Mouse (Mus musculus): ENCODE data around the gene Znrf4. TPM values are rescaled to one million over a fixed set of nuclear protein-coding genes. Genes with fewer than 3 reads are reported as not detected.
A peak's percentile ranks its signal among the peaks of the same experiment; 100 is the strongest.

Znrf4 gene
- total and polyA plus RNA-seq, 2 experiments from 2014 or later: not detected

- Histone ChIP-seq H3K4me2 (ENCODE audit: low read depth, low read length) (peak overlapping the region; percentile 98), H3K9me3 (ENCODE audit: low read length) (no peaks in the 10 kb centered on the region), H3K4me3 (ENCODE audit: low read length) (peak overlapping the region; percentile 95), H3K27me3 (ENCODE audit: insufficient read depth, low read length) (no peaks in the 10 kb centered on the region), H3K27ac (peak overlapping the region; percentile 98; the same call in 1 of the 2 replicates), H3K36me3 (ENCODE audit: insufficient read depth, low read length) (no peaks in the 10 kb centered on the region), H3K4me1 (ENCODE audit: insufficient read depth, low read length) (peaks cover 32% of the 10 kb centered on the region), H3K9ac (replicated peaks; ENCODE audit: low read length) (peak overlapping the region; percentile 99)
- DNase-seq (ENCODE audit: low spot score) (no peak), ATAC-seq (no peak)
- 6% methylated on average over 11 of the region's 11 CpGs for WGBS
- TF ChIP-seq CTCF (IDR thresholded peaks at IDR 0.05; ENCODE audit: low read depth): no peak
Measured at GRCm38 (mm10) chr17:56473611-56473905, 38.7 kb downstream of the Znrf4 start.

- Histone ChIP-seq H3K9ac (replicated peaks; ENCODE audit: low read length) (peak overlapping the region; percentile 99), H3K4me1 (ENCODE audit: insufficient read depth, low read length) (peaks cover 34% of the 10 kb centered on the region), H3K4me2 (ENCODE audit: low read depth, low read length) (peak overlapping the region; percentile 98), H3K27me3 (ENCODE audit: insufficient read depth, low read length) (no peaks in the 10 kb centered on the region), H3K4me3 (ENCODE audit: low read length) (peak overlapping the region; percentile 95), H3K9me3 (ENCODE audit: low read length) (no peaks in the 10 kb centered on the region), H3K36me3 (ENCODE audit: insufficient read depth, low read length) (no peaks in the 10 kb centered on the region), H3K27ac (peak overlapping the region; percentile 98; the same call in 1 of the 2 replicates)
- ATAC-seq (peak; percentile 18; the same call in 1 of the 2 replicates), DNase-seq (ENCODE audit: low spot score) (peak; percentile 77)
- peak; percentile 72 for TF ChIP-seq CTCF (IDR thresholded peaks at IDR 0.05; ENCODE audit: low read depth)
- WGBS: 2% methylated on average over 50 of the region's 50 CpGs
Measured at GRCm38 (mm10) chr17:56472733-56473610, 39.3 kb downstream of the Znrf4 start.

GRCm38 (mm10) chr17:56472121-56472520, 40.1 kb downstream of the Znrf4 start:
- Histone ChIP-seq H3K4me1 (ENCODE audit: insufficient read depth, low read length) (peaks cover 41% of the 10 kb centered on the region), H3K4me3 (ENCODE audit: low read length) (peak overlapping the region; percentile 95), H3K27ac (no peak overlapping the region), H3K36me3 (ENCODE audit: insufficient read depth, low read length) (no peaks in the 10 kb centered on the region), H3K9ac (replicated peaks; ENCODE audit: low read length) (peak overlapping the region; percentile 99; the same call in 1 of the 2 replicates), H3K27me3 (ENCODE audit: insufficient read depth, low read length) (no peaks in the 10 kb centered on the region), H3K9me3 (ENCODE audit: low read length) (no peaks in the 10 kb centered on the region), H3K4me2 (ENCODE audit: low read depth, low read length) (peak overlapping the region; percentile 98)
- ATAC-seq: no peak
- no peak for TF ChIP-seq CTCF (IDR thresholded peaks at IDR 0.05; ENCODE audit: low read depth)
- WGBS: 14% methylated on average over 16 of the region's 16 CpGs
- no peak for DNase-seq (ENCODE audit: low spot score)

DNA sequence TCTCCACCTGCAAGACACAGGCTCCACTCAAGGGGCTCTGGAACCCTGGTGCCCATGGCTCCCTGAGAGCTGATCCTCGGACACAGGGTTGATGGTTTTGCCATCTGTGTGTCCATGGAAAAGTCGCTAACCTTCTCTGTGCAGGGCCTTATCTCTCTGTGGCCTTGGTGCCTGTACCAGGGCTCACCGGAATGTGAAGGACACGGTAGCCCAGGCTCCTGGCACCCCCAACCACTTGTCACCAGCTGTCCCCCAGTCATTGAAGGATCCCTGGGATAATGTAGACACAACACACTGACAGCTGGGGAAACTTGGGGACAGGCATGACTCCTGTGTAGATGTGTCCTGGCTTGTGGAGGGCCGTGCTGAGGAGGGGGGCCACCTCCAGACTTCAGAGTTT, 41.1 kb downstream of the Znrf4 start:
- no peak for TF ChIP-seq CTCF (IDR thresholded peaks at IDR 0.05; ENCODE audit: low read depth)
- Histone ChIP-seq H3K36me3 (ENCODE audit: insufficient read depth, low read length) (no peaks in the 10 kb centered on the region), H3K4me1 (ENCODE audit: insufficient read depth, low read length) (peaks cover 44% of the 10 kb centered on the region), H3K27me3 (ENCODE audit: insufficient read depth, low read length) (no peaks in the 10 kb centered on the region), H3K4me2 (ENCODE audit: low read depth, low read length) (no peak overlapping the region), H3K4me3 (ENCODE audit: low read length) (no peak overlapping the region), H3K9ac (replicated peaks; ENCODE audit: low read length) (no peak overlapping the region), H3K27ac (no peak overlapping the region), H3K9me3 (ENCODE audit: low read length) (no peaks in the 10 kb centered on the region)
- 49% methylated on average over 5 of the region's 5 CpGs for WGBS
- ATAC-seq: no peak
- DNase-seq (ENCODE audit: low spot score): no peak

- H3K4me2 ChIP-seq (ENCODE audit: low read depth, low read length): peak overlapping the region; percentile 54
- no peaks in the 10 kb centered on the region for H3K9me3 ChIP-seq (ENCODE audit: low read length)
- H3K36me3 ChIP-seq (ENCODE audit: insufficient read depth, low read length): no peaks in the 10 kb centered on the region
- 17% methylated on average over 10 of the region's 10 CpGs for WGBS
- no peaks in the 10 kb centered on the region for H3K27me3 ChIP-seq (ENCODE audit: insufficient read depth, low read length)
- H3K4me3 ChIP-seq (ENCODE audit: low read length): no peak overlapping the region; the same call in 1 of the 2 replicates
- H3K9ac ChIP-seq (replicated peaks; ENCODE audit: low read length): no peak overlapping the region
- H3K27ac ChIP-seq: no peak overlapping the region
- ATAC-seq (no peak), DNase-seq (ENCODE audit: low spot score) (no peak)
- no peak for TF ChIP-seq CTCF (IDR thresholded peaks at IDR 0.05; ENCODE audit: low read depth)
- H3K4me1 ChIP-seq (ENCODE audit: insufficient read depth, low read length): peaks cover 44% of the 10 kb centered on the region
Measured at GRCm38 (mm10) chr17:56470571-56470970, 41.7 kb downstream of the Znrf4 start.

GRCm38 (mm10) chr17:56470001-56470436, 42.2 kb downstream of the Znrf4 start:
- WGBS: 6% methylated on average over 25 of the region's 26 CpGs
- no peaks in the 10 kb centered on the region for H3K36me3 ChIP-seq (ENCODE audit: insufficient read depth, low read length)
- H3K4me2 ChIP-seq (ENCODE audit: low read depth, low read length): peak overlapping the region; percentile 54
- no peak for DNase-seq (ENCODE audit: low spot score)
- peak overlapping the region; percentile 21 for H3K4me3 ChIP-seq (ENCODE audit: low read length)
- no peak overlapping the region for H3K27ac ChIP-seq
- H3K9ac ChIP-seq (replicated peaks; ENCODE audit: low read length): peak overlapping the region; percentile 22; the same call in 1 of the 2 replicates
- ATAC-seq: no peak
- TF ChIP-seq CTCF (IDR thresholded peaks at IDR 0.05; ENCODE audit: low read depth): no peak
- no peaks in the 10 kb centered on the region for H3K27me3 ChIP-seq (ENCODE audit: insufficient read depth, low read length)
- H3K4me1 ChIP-seq (ENCODE audit: insufficient read depth, low read length): peaks cover 44% of the 10 kb centered on the region
- H3K9me3 ChIP-seq (ENCODE audit: low read length): no peaks in the 10 kb centered on the region

- TF ChIP-seq CTCF (IDR thresholded peaks at IDR 0.05; ENCODE audit: low read depth): no peak
- ATAC-seq: no peak
- peaks cover 44% of the 10 kb centered on the region for H3K4me1 ChIP-seq (ENCODE audit: insufficient read depth, low read length)
Measured at GRCm38 (mm10) chr17:56469275-56469674, 43.0 kb downstream of the Znrf4 start.

More at GRCm38 (mm10) chr17:56469275-56469674, 43.0 kb downstream of the Znrf4 start:
- Histone ChIP-seq H3K9me3 (ENCODE audit: low read length) (no peaks in the 10 kb centered on the region), H3K4me2 (ENCODE audit: low read depth, low read length) (0 out of 2 replicates have a peak overlapping the region, but pooled peaks have one; percentile 54), H3K4me3 (ENCODE audit: low read length) (no peak overlapping the region), H3K36me3 (ENCODE audit: insufficient read depth, low read length) (no peaks in the 10 kb centered on the region), H3K9ac (replicated peaks; ENCODE audit: low read length) (no peak overlapping the region), H3K27me3 (ENCODE audit: insufficient read depth, low read length) (no peaks in the 10 kb centered on the region), H3K27ac (no peak overlapping the region)
- 13% methylated on average over 8 of the region's 8 CpGs for WGBS
- no peak for DNase-seq (ENCODE audit: low spot score)

All from hindbrain, postnatal 0 days (tissue).